Mouse (Mus musculus): ENCODE measurements at regions not wholly inside any gene's neighbourhood (a gene's known extent, or its start where the extent isn't known, plus 50 kb on each side); places are given as distances from the start of the nearest gene placed in this dataset.

GRCm38 (mm10) chr9:67165486-67165885 lies 116.3 kb upstream of the Tpm1 start:
- Histone ChIP-seq H3K36me3 (ENCODE audit: control insufficient read depth, insufficient read depth, low read length) (no peaks in the 10 kb centered on the region), H3K27ac (ENCODE audit: control insufficient read depth, insufficient read depth, low read length) (no peak overlapping the region), H3K4me3 (ENCODE audit: control insufficient read depth, insufficient read depth, low read length) (no peak overlapping the region), H3K4me1 (replicated peaks; ENCODE audit: control insufficient read depth, insufficient read depth, low read length) (no peaks in the 10 kb centered on the region), H3K27me3 (ENCODE audit: control insufficient read depth, insufficient read depth, low read length) (no peaks in the 10 kb centered on the region)
- 91% methylated on average over 9 of the region's 9 CpGs for WGBS
- DNase-seq: no peak
- TF ChIP-seq CTCF (IDR thresholded peaks at IDR 0.05; ENCODE audit: borderline replicate concordance, control insufficient read depth, extremely low read depth, insufficient read depth, low read length, poor library complexity) (no peak), POLR2A (IDR thresholded peaks at IDR 0.05; ENCODE audit: control insufficient read depth, extremely low read depth, insufficient read depth, low read length, poor library complexity) (no peak)

DNA sequence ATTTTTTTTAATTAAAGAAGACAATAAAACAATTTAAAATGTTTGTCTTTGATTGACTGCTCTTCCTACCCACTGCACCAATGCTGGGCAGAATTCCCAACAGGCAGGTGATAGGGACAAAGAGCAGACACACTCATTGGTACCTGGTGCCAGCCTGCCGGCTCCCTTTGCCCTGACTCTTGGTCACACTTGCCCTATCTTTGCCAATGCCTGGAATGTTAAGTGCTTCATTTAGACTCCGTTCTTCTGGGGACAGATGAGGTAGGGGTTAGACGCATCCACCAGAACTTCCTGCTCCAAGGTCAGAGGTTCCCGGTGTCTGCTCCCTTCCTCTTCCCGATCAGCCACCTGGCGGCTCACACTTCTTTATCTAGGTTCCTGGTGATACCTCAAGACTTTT lies 114.5 kb upstream of the Tpm1 start:
- no peak for DNase-seq
- no peak overlapping the region for H3K4me3 ChIP-seq (ENCODE audit: control insufficient read depth, insufficient read depth, low read length)
- no peak overlapping the region for H3K27ac ChIP-seq (ENCODE audit: control insufficient read depth, insufficient read depth, low read length)
- TF ChIP-seq POLR2A (IDR thresholded peaks at IDR 0.05; ENCODE audit: control insufficient read depth, extremely low read depth, insufficient read depth, low read length, poor library complexity): no peak
- TF ChIP-seq CTCF (IDR thresholded peaks at IDR 0.05; ENCODE audit: borderline replicate concordance, control insufficient read depth, extremely low read depth, insufficient read depth, low read length, poor library complexity): no peak
- H3K4me1 ChIP-seq (replicated peaks; ENCODE audit: control insufficient read depth, insufficient read depth, low read length): no peaks in the 10 kb centered on the region
- no peaks in the 10 kb centered on the region for H3K36me3 ChIP-seq (ENCODE audit: control insufficient read depth, insufficient read depth, low read length)
- WGBS: 86% methylated on average over 6 of the region's 6 CpGs
- no peaks in the 10 kb centered on the region for H3K27me3 ChIP-seq (ENCODE audit: control insufficient read depth, insufficient read depth, low read length)

GRCm38 (mm10) chr9:67160785-67161455 lies 111.7 kb upstream of the Tpm1 start:
- no peaks in the 10 kb centered on the region for H3K27me3 ChIP-seq (ENCODE audit: control insufficient read depth, insufficient read depth, low read length)
- DNase-seq: no peak
- H3K4me3 ChIP-seq (ENCODE audit: control insufficient read depth, insufficient read depth, low read length): no peak overlapping the region
- 85% methylated on average over 3 of the region's 3 CpGs for whole genome bisulfite sequencing
- no peaks in the 10 kb centered on the region for H3K36me3 ChIP-seq (ENCODE audit: control insufficient read depth, insufficient read depth, low read length)
- TF ChIP-seq POLR2A (IDR thresholded peaks at IDR 0.05; ENCODE audit: control insufficient read depth, extremely low read depth, insufficient read depth, low read length, poor library complexity): no peak
- H3K27ac ChIP-seq (ENCODE audit: control insufficient read depth, insufficient read depth, low read length): no peak overlapping the region
- H3K4me1 ChIP-seq (replicated peaks; ENCODE audit: control insufficient read depth, insufficient read depth, low read length): no peaks in the 10 kb centered on the region

DNA sequence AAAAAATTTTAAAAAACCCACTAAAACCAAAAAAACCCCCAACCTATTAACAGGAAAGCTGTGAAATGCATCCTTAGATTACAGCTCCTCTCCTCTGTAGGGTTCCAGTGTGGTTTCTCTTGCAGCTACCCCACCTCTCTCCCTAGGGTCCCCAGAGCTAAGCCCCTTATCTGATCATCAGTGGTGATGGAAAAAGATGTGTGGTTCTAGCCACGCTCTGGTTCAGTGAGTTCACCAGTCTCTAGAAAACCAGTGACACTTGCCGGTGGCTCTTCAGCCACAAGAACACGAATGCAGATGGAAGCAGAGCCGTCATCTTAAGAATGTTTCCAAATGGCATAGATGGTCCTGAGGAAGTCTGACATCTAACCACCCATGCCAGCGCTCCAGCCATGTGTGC lies 111.1 kb upstream of the Tpm1 start:
- no peaks in the 10 kb centered on the region for H3K27me3 ChIP-seq (ENCODE audit: control insufficient read depth, insufficient read depth, low read length)
- H3K4me1 ChIP-seq (replicated peaks; ENCODE audit: control insufficient read depth, insufficient read depth, low read length): no peaks in the 10 kb centered on the region
- no peaks in the 10 kb centered on the region for H3K36me3 ChIP-seq (ENCODE audit: control insufficient read depth, insufficient read depth, low read length)
- no peak for DNase-seq
- 30% methylated on average over 5 of the region's 5 CpGs for WGBS
- TF ChIP-seq CTCF (IDR thresholded peaks at IDR 0.05; ENCODE audit: borderline replicate concordance, control insufficient read depth, extremely low read depth, insufficient read depth, low read length, poor library complexity): no peak
- no peak for TF ChIP-seq POLR2A (IDR thresholded peaks at IDR 0.05; ENCODE audit: control insufficient read depth, extremely low read depth, insufficient read depth, low read length, poor library complexity)
- H3K27ac ChIP-seq (ENCODE audit: control insufficient read depth, insufficient read depth, low read length): no peak overlapping the region
- H3K4me3 ChIP-seq (ENCODE audit: control insufficient read depth, insufficient read depth, low read length): no peak overlapping the region

GRCm38 (mm10) chr9:67156590-67157259 lies 107.5 kb upstream of the Tpm1 start:
- no peaks in the 10 kb centered on the region for H3K36me3 ChIP-seq (ENCODE audit: control insufficient read depth, insufficient read depth, low read length)
- H3K4me3 ChIP-seq (ENCODE audit: control insufficient read depth, insufficient read depth, low read length): no peak overlapping the region
- peak; percentile 6 for DNase-seq
- no peaks in the 10 kb centered on the region for H3K4me1 ChIP-seq (replicated peaks; ENCODE audit: control insufficient read depth, insufficient read depth, low read length)
- 55% methylated on average over 3 of the region's 3 CpGs for WGBS
- H3K27me3 ChIP-seq (ENCODE audit: control insufficient read depth, insufficient read depth, low read length): no peaks in the 10 kb centered on the region
- no peak overlapping the region for H3K27ac ChIP-seq (ENCODE audit: control insufficient read depth, insufficient read depth, low read length)
- no peak for TF ChIP-seq CTCF (IDR thresholded peaks at IDR 0.05; ENCODE audit: borderline replicate concordance, control insufficient read depth, extremely low read depth, insufficient read depth, low read length, poor library complexity)
- TF ChIP-seq POLR2A (IDR thresholded peaks at IDR 0.05; ENCODE audit: control insufficient read depth, extremely low read depth, insufficient read depth, low read length, poor library complexity): no peak

- TF ChIP-seq POLR2A (IDR thresholded peaks at IDR 0.05; ENCODE audit: control insufficient read depth, extremely low read depth, insufficient read depth, low read length, poor library complexity) (no peak), CTCF (IDR thresholded peaks at IDR 0.05; ENCODE audit: borderline replicate concordance, control insufficient read depth, extremely low read depth, insufficient read depth, low read length, poor library complexity) (no peak)
- Histone ChIP-seq H3K4me3 (ENCODE audit: control insufficient read depth, insufficient read depth, low read length) (no peak overlapping the region), H3K27me3 (ENCODE audit: control insufficient read depth, insufficient read depth, low read length) (no peaks in the 10 kb centered on the region), H3K36me3 (ENCODE audit: control insufficient read depth, insufficient read depth, low read length) (no peaks in the 10 kb centered on the region), H3K27ac (ENCODE audit: control insufficient read depth, insufficient read depth, low read length) (no peak overlapping the region), H3K4me1 (replicated peaks; ENCODE audit: control insufficient read depth, insufficient read depth, low read length) (no peaks in the 10 kb centered on the region)
- DNase-seq: no peak
- 85% methylated on average over 6 of the region's 6 CpGs for WGBS
Observed at GRCm38 (mm10) chr9:67154062-67154461, 104.9 kb upstream of the Tpm1 start.

Measured in thymus, adult 2 months (tissue).